12 mouse cellular contexts compared by ENCODE assay signal in genomic region chr12:101005665-101006420, GRCm38 (mm10). TPM values are rescaled to one million over a fixed set of nuclear protein-coding genes. Genes with fewer than 3 reads are reported as not detected.
A peak's percentile ranks its signal among the peaks of the same experiment; 100 is the strongest.
DNase-seq lines count a peak whose midpoint lies in the region; ATAC-seq and TF ChIP-seq lines count a peak whose summit lies in the region.
"Had no signal": no experiment of that assay in that cellular context is flagged by ENCODE, and none has a peak within 500 bp of the region (broad histone marks: within the 10 kb centered on the region; RNA-seq: fewer than 3 reads in every experiment).

No protein-coding gene starts in this region.

- peaks cover 8% of the 10 kb centered on the region; the same call in 1 of the 2 replicates for H3K79me2 ChIP-seq in MEL (ENCODE audit: control insufficient read depth, insufficient read depth, low read length, poor library complexity)

- H3K27ac ChIP-seq in midbrain, embryonic 12.5 days (replicated peaks), result peak overlapping the region; percentile 54; the same call in 1 of the 2 replicates
- H3K27ac ChIP-seq in midbrain, embryonic 10.5 days (replicated peaks), result no peak overlapping the region
- no peak overlapping the region for H3K27ac ChIP-seq in MEL (ENCODE audit: control insufficient read depth, low read depth, low read length)
- H3K27ac ChIP-seq in forebrain, embryonic 13.5 days, result peak overlapping the region; percentile 77
- H3K27ac ChIP-seq: limb, embryonic 13.5 days had no signal

- no peaks in the 10 kb centered on the region for H3K9me3 ChIP-seq in midbrain, embryonic 12.5 days
- no peaks in the 10 kb centered on the region for H3K9me3 ChIP-seq in midbrain, embryonic 10.5 days (replicated peaks)
- no peaks in the 10 kb centered on the region for H3K9me3 ChIP-seq in MEL (replicated peaks; ENCODE audit: insufficient read depth, low read length)
- H3K9me3 ChIP-seq in forebrain, embryonic 13.5 days (replicated peaks), result no peaks in the 10 kb centered on the region
- H3K9me3 ChIP-seq: limb, embryonic 13.5 days had no signal

- no peak for TF ChIP-seq CTCF in MEL (IDR thresholded peaks at IDR 0.05 in 2 of 3, conservative IDR thresholded peaks at IDR 0.05 in 1 of 3; ENCODE audit: control insufficient read depth in 1 of 3, insufficient read depth in 1 of 3, low read depth in 2 of 3, low read length in 3 of 3, poor library complexity in 1 of 3, severe bottlenecking in 1 of 3)

- no peak for TF ChIP-seq POLR2A in MEL (IDR thresholded peaks at IDR 0.05; ENCODE audit: control insufficient read depth in 1 of 2, insufficient read depth in 1 of 2, low read depth in 1 of 2, low read length in 2 of 2, poor library complexity in 1 of 2)

- H3K4me3 ChIP-seq in midbrain, embryonic 12.5 days, result no peak overlapping the region
- no peak overlapping the region for H3K4me3 ChIP-seq in midbrain, embryonic 10.5 days
- no peak overlapping the region for H3K4me3 ChIP-seq in MEL (ENCODE audit: control insufficient read depth in 1 of 2, insufficient read depth in 1 of 2, low read depth in 2 of 2, low read length in 2 of 2)
- H3K4me3 ChIP-seq in forebrain, embryonic 13.5 days, result no peak overlapping the region
- H3K4me3 ChIP-seq: limb, embryonic 13.5 days; myocyte had no signal

- WGBS in midbrain, embryonic 12.5 days, result 86% methylated on average over 12 of the region's 12 CpGs
- WGBS in midbrain, embryonic 10.5 days, result 89% methylated on average over 12 of the region's 12 CpGs
- 84% methylated on average over 12 of the region's 12 CpGs for WGBS in forebrain, embryonic 13.5 days

- no peak overlapping the region for H3K9ac ChIP-seq in midbrain, embryonic 12.5 days (replicated peaks)
- no peak overlapping the region for H3K9ac ChIP-seq in MEL (ENCODE audit: control insufficient read depth, low read depth, low read length, poor library complexity, severe bottlenecking)
- no peak overlapping the region for H3K9ac ChIP-seq in forebrain, embryonic 13.5 days
- H3K9ac ChIP-seq: limb, embryonic 13.5 days had no signal

- ATAC-seq in midbrain, embryonic 12.5 days (ENCODE audit: low FRiP score, low read depth), result no peak
- no peak for ATAC-seq in forebrain, embryonic 13.5 days
- ATAC-seq: intestine, postnatal 0 days had no signal

- TF ChIP-seq RAD21 in MEL (IDR thresholded peaks at IDR 0.05; ENCODE audit: low read depth, low read length), result no peak

- H3K36me3 ChIP-seq in midbrain, embryonic 12.5 days, result no peaks in the 10 kb centered on the region
- H3K36me3 ChIP-seq in midbrain, embryonic 10.5 days, result peaks cover 10% of the 10 kb centered on the region; the same call in 1 of the 2 replicates
- peaks cover 0 to 20% of the 10 kb centered on the region in 2 experiments; a peak in 2 of 4 replicates for H3K36me3 ChIP-seq in MEL (ENCODE audit: control insufficient read depth in 1 of 2, insufficient read depth in 2 of 2, low read length in 2 of 2)
- H3K36me3 ChIP-seq in forebrain, embryonic 13.5 days (ENCODE audit: poor library complexity, severe bottlenecking), result no peaks in the 10 kb centered on the region
- H3K36me3 ChIP-seq: limb, embryonic 13.5 days had no signal

- no peaks in the 10 kb centered on the region for H3K27me3 ChIP-seq in midbrain, embryonic 12.5 days
- H3K27me3 ChIP-seq in midbrain, embryonic 10.5 days (ENCODE audit: low read depth, poor library complexity, severe bottlenecking), result no peaks in the 10 kb centered on the region; the same call in 1 of the 2 replicates
- H3K27me3 ChIP-seq in MEL (ENCODE audit: control insufficient read depth in 1 of 2, insufficient read depth in 2 of 2, low read length in 2 of 2), result no peaks in the 10 kb centered on the region
- no peaks in the 10 kb centered on the region for H3K27me3 ChIP-seq in forebrain, embryonic 13.5 days

- H3K4me2 ChIP-seq in midbrain, embryonic 12.5 days (replicated peaks), result no peak overlapping the region
- H3K4me2 ChIP-seq in forebrain, embryonic 13.5 days, result no peak overlapping the region
- H3K4me2 ChIP-seq: limb, embryonic 13.5 days had no signal

- TF ChIP-seq EP300 in MEL (IDR thresholded peaks at IDR 0.05; ENCODE audit: low read depth in 1 of 2, low read length in 2 of 2), result no peak

- no peak for DNase-seq in midbrain, embryonic 10.5 days (ENCODE audit: low spot score)
- DNase-seq in MEL (ENCODE audit: low read depth, low spot score), result peak; percentile 44
- peak; percentile 56 for DNase-seq in naive thymus-derived CD4-positive, alpha-beta T cell, adult 2 months (ENCODE audit: low read depth)
- no peak for DNase-seq in layer of hippocampus, adult 8-10 months (ENCODE audit: low spot score in 2 of 2)
- DNase-seq in cerebellum, adult 8-10 months, result no peak
- DNase-seq: adrenal gland, postnatal 25 days; right cerebral cortex, postnatal 14 days had no signal

- H3K4me1 ChIP-seq in midbrain, embryonic 12.5 days, result peaks cover 57% of the 10 kb centered on the region
- H3K4me1 ChIP-seq in midbrain, embryonic 10.5 days, result peaks cover 91% of the 10 kb centered on the region
- H3K4me1 ChIP-seq in MEL (ENCODE audit: control insufficient read depth in 1 of 2, insufficient read depth in 2 of 2, low read length in 2 of 2), result peaks cover 7 to 39% of the 10 kb centered on the region in 2 experiments
- H3K4me1 ChIP-seq in forebrain, embryonic 13.5 days, result peaks cover 76% of the 10 kb centered on the region

TF ChIP-seq in MEL, 35 proteins besides CTCF, POLR2A, EP300 and RAD21:
- TF ChIP-seq GABPA (IDR thresholded peaks at IDR 0.05; ENCODE audit: low read depth, low read length), result no peak
- TF ChIP-seq ZNF384 (IDR thresholded peaks at IDR 0.05; ENCODE audit: low read depth, low read length), result no peak
- TF ChIP-seq HCFC1 (IDR thresholded peaks at IDR 0.05; ENCODE audit: low read depth, low read length), result no peak
- no peak for TF ChIP-seq POLR2AphosphoS5 (IDR thresholded peaks at IDR 0.05; ENCODE audit: borderline replicate concordance, low read depth, low read length)
- TF ChIP-seq MEF2A (IDR thresholded peaks at IDR 0.05; ENCODE audit: extremely low read depth, insufficient replicate concordance, low read depth, low read length, poor library complexity, severe bottlenecking), result no peak
- no peak for TF ChIP-seq UBTF (IDR thresholded peaks at IDR 0.05; ENCODE audit: borderline replicate concordance, insufficient read depth, low read depth, low read length)
- TF ChIP-seq NRF1 (IDR thresholded peaks at IDR 0.05; ENCODE audit: insufficient read depth, low read depth, low read length, poor library complexity, severe bottlenecking), result no peak
- TF ChIP-seq BHLHE40 (IDR thresholded peaks at IDR 0.05; ENCODE audit: borderline replicate concordance, low read depth, low read length), result no peak
- TF ChIP-seq MXI1 (IDR thresholded peaks at IDR 0.05; ENCODE audit: low read depth, low read length), result no peak
- TF ChIP-seq MAZ (IDR thresholded peaks at IDR 0.05; ENCODE audit: low read depth, low read length), result no peak
- no peak for TF ChIP-seq TAL1 (IDR thresholded peaks at IDR 0.05; ENCODE audit: low read length)
- no peak for TF ChIP-seq TBP (IDR thresholded peaks at IDR 0.05; ENCODE audit: low read depth, low read length)
- no peak for TF ChIP-seq MYB (IDR thresholded peaks at IDR 0.05; ENCODE audit: low read depth, low read length)
- TF ChIP-seq ETS1 (IDR thresholded peaks at IDR 0.05; ENCODE audit: low read depth, low read length), result no peak
- no peak for TF ChIP-seq ZC3H11A (IDR thresholded peaks at IDR 0.05; ENCODE audit: low read depth, low read length)
- no peak for TF ChIP-seq KAT2A (conservative IDR thresholded peaks at IDR 0.05; ENCODE audit: low read depth, low read length)
- no peak for TF ChIP-seq JUND (IDR thresholded peaks at IDR 0.05; ENCODE audit: low read depth, low read length)

RNA-seq across cellular contexts. Expression of gene Ccdc88c, which starts 23.0 kb away (rescaled TPM):
- 17.1 and 19.6 TPM in 2 replicates for polyA plus RNA-seq in midbrain, embryonic 12.5 days (2016; fragmentation: Nextera tagmentation; extraction: Ambion mirVana)
- 14.8 and 15.8 TPM in 2 replicates for polyA plus RNA-seq in midbrain, embryonic 10.5 days (2016; fragmentation: Nextera tagmentation; extraction: Ambion mirVana)
- total RNA-seq in MEL (2012; rRNA removed), result 8.5 and 8.7 TPM in 2 replicates
- 10 to 100 TPM in 1 of 2 experiments, not detected in 1; 15.3 TPM for polyA plus RNA-seq in MEL (2012; ENCODE audit: insufficient read depth in 1 of 2, insufficient read length in 2 of 2, low read depth in 1 of 2, low replicate concordance in 2 of 2, missing spikeins in 1 of 2)
- 20.7 and 21.4 TPM in 2 replicates for polyA plus RNA-seq in forebrain, embryonic 13.5 days (2015; fragmentation: Nextera tagmentation; extraction: Ambion mirVana)
- 10 to 100 TPM; 30.2 to 38.8 (median 34.7) TPM for total RNA-seq in layer of hippocampus, adult 8-10 months (2022)

Comparison
In these comparisons a context has a peak if more than half of its experiments do, and no peak if none do; other contexts are left out.
1. H3K27ac ChIP-seq: peak in midbrain, embryonic 12.5 days (single experiment) and forebrain, embryonic 13.5 days (single experiment); none in midbrain, embryonic 10.5 days (single experiment) and MEL (single experiment).
2. DNase-seq: peak in MEL (single experiment) and naive thymus-derived CD4-positive, alpha-beta T cell, adult 2 months (single experiment); none in midbrain, embryonic 10.5 days (single experiment), layer of hippocampus, adult 8-10 months (0 of 2) and cerebellum, adult 8-10 months (single experiment).